Comparison of ENCODE assay signal across 8 mouse cellular contexts in genomic region chr14:56778200-56778932, GRCm38 (mm10). TPM values are rescaled to one million over a fixed set of nuclear protein-coding genes. Genes with fewer than 3 reads are reported as not detected.
DNase-seq lines count a peak whose midpoint lies in the region; ATAC-seq lines count a peak whose summit lies in the region.

Gene Pspc1, minus strand, starts transcription at chr14:56778316.

- DNase-seq in B cell, adult 2 months, result peak; percentile 97
- DNase-seq in brain, adult 2 months (ENCODE audit: low read depth, low spot score), result peak; percentile 98
- peak; percentile 99 for DNase-seq in heart, embryonic 10.5 days (ENCODE audit: low spot score)
- peak; percentile 97 for DNase-seq in liver
- peak; percentile 96 to 98 for DNase-seq in spleen, postnatal 4 days (ENCODE audit: low spot score in 2 of 2)

- WGBS in heart, embryonic 10.5 days, result under 1% methylated on average over 36 of the region's 36 CpGs
- WGBS in kidney, embryonic 15.5 days, result under 1% methylated on average over 36 of the region's 36 CpGs

- peak within 1 kb of the TSS; percentile 79 for H3K4me2 ChIP-seq in kidney, embryonic 15.5 days

- no peaks in the 10 kb centered on the region for H3K9me3 ChIP-seq in heart, embryonic 10.5 days
- H3K9me3 ChIP-seq in kidney, embryonic 15.5 days (replicated peaks), result no peaks in the 10 kb centered on the region

- ATAC-seq in erythroblast, adult 5-6 weeks (replicated peaks; ENCODE audit: low FRiP score, poor library complexity, severe bottlenecking), result peak; percentile 93
- ATAC-seq in kidney, embryonic 15.5 days (replicated peaks; ENCODE audit: low FRiP score), result peak; percentile 98
- peak; percentile 91 for ATAC-seq in monocyte, adult 5-6 weeks (replicated peaks; ENCODE audit: insufficient number of reproducible peaks, low FRiP score, low TSS enrichment, poor library complexity, severe bottlenecking)

- H3K27me3 ChIP-seq in heart, embryonic 10.5 days (ENCODE audit: insufficient read depth, poor library complexity, severe bottlenecking), result no peaks in the 10 kb centered on the region
- H3K27me3 ChIP-seq in kidney, embryonic 15.5 days, result no peaks in the 10 kb centered on the region

- peaks cover 20% of the 10 kb centered on the region for H3K4me1 ChIP-seq in heart, embryonic 10.5 days
- peaks cover 29% of the 10 kb centered on the region for H3K4me1 ChIP-seq in kidney, embryonic 15.5 days

- no peaks in the 10 kb centered on the region for H3K36me3 ChIP-seq in heart, embryonic 10.5 days
- peaks cover 6% of the 10 kb centered on the region; the same call in 1 of the 2 replicates for H3K36me3 ChIP-seq in kidney, embryonic 15.5 days

- peak within 1 kb of the TSS; percentile 97 for H3K4me3 ChIP-seq in heart, embryonic 10.5 days
- peak within 1 kb of the TSS; percentile 98 for H3K4me3 ChIP-seq in kidney, embryonic 15.5 days (replicated peaks)

- H3K27ac ChIP-seq in heart, embryonic 10.5 days, result peak within 1 kb of the TSS; percentile 98
- peak within 1 kb of the TSS; percentile 96 for H3K27ac ChIP-seq in kidney, embryonic 15.5 days

- peak within 1 kb of the TSS; percentile 95 for H3K9ac ChIP-seq in kidney, embryonic 15.5 days

RNA-seq across cellular contexts. Expression of gene Pspc1, which starts in this region (rescaled TPM):
- total RNA-seq in erythroblast, adult 5-6 weeks (2015; ENCODE audit: low replicate concordance), result 8.3 and 29.7 TPM in 2 replicates
- 99.5 and 123 TPM in 2 replicates for total RNA-seq in erythroblast, adult 5-6 weeks (2017; ENCODE audit: low replicate concordance)
- 28.3 and 29.2 TPM in 2 replicates for polyA plus RNA-seq in heart, embryonic 10.5 days (2016; fragmentation: Nextera tagmentation; extraction: Ambion mirVana)
- 36.1 and 39.7 TPM in 2 replicates for polyA plus RNA-seq in kidney, embryonic 15.5 days (2015; fragmentation: Nextera tagmentation; extraction: Ambion mirVana)
- 62.4 to 138 TPM (median 119 TPM) in 3 replicates for total RNA-seq in monocyte, adult 5-6 weeks (2017)

Comparison
In these comparisons a context has a peak if more than half of its experiments do, and no peak if none do; other contexts are left out.
1. Peak in every context shown above with its lines: DNase-seq, ATAC-seq, H3K4me3 ChIP-seq and H3K27ac ChIP-seq.